In genomic region chr17:58919061-58919460, GRCm38 (mm10) we compare ENCODE assay signal across 8 mouse cellular contexts.
A peak's percentile ranks its signal among the peaks of the same experiment; 100 is the strongest.
DNase-seq lines count a peak whose midpoint lies in the region; ATAC-seq and TF ChIP-seq lines count a peak whose summit lies in the region.

No protein-coding gene starts in this region.

- H3K36me3 ChIP-seq in lung, embryonic 14.5 days (ENCODE audit: insufficient read depth), result no peaks in the 10 kb centered on the region
- no peaks in the 10 kb centered on the region for H3K36me3 ChIP-seq in forebrain, embryonic 12.5 days (replicated peaks)
- H3K36me3 ChIP-seq in limb, embryonic 14.5 days (ENCODE audit: control insufficient read depth, insufficient read depth, low read length), result no peaks in the 10 kb centered on the region
- no peaks in the 10 kb centered on the region for H3K36me3 ChIP-seq in neural tube, embryonic 15.5 days

- peak; percentile 73; the same call in 1 of the 2 replicates for ATAC-seq in lung, embryonic 14.5 days (ENCODE audit: insufficient read depth)
- peak; percentile 90 for ATAC-seq in forebrain, embryonic 12.5 days (ENCODE audit: low FRiP score)
- peak; percentile 73 for ATAC-seq in limb, embryonic 14.5 days (ENCODE audit: low FRiP score, low read depth)
- ATAC-seq in neural tube, embryonic 15.5 days (ENCODE audit: low FRiP score), result peak; percentile 66

- H3K9ac ChIP-seq in lung, embryonic 14.5 days, result no peak overlapping the region
- H3K9ac ChIP-seq in forebrain, embryonic 12.5 days, result no peak overlapping the region
- no peak overlapping the region for H3K9ac ChIP-seq in limb, embryonic 14.5 days (ENCODE audit: low read depth, low read length, severe bottlenecking)
- no peak overlapping the region for H3K9ac ChIP-seq in neural tube, embryonic 15.5 days (replicated peaks)

- no peaks in the 10 kb centered on the region for H3K9me3 ChIP-seq in lung, embryonic 14.5 days (ENCODE audit: low read depth, low read length)
- H3K9me3 ChIP-seq in forebrain, embryonic 12.5 days, result no peaks in the 10 kb centered on the region
- no peaks in the 10 kb centered on the region for H3K9me3 ChIP-seq in limb, embryonic 14.5 days (ENCODE audit: control insufficient read depth, low read length)
- H3K9me3 ChIP-seq in neural tube, embryonic 15.5 days (replicated peaks), result no peaks in the 10 kb centered on the region

- H3K27ac ChIP-seq in lung, embryonic 14.5 days (ENCODE audit: low read depth), result no peak overlapping the region
- H3K27ac ChIP-seq in forebrain, embryonic 12.5 days, result no peak overlapping the region
- no peak overlapping the region for H3K27ac ChIP-seq in limb, embryonic 14.5 days (replicated peaks; ENCODE audit: low read depth, low read length)
- H3K27ac ChIP-seq in neural tube, embryonic 15.5 days (replicated peaks), result no peak overlapping the region

- no peak overlapping the region for H3K4me2 ChIP-seq in lung, embryonic 14.5 days
- peak overlapping the region; percentile 33 for H3K4me2 ChIP-seq in forebrain, embryonic 12.5 days
- H3K4me2 ChIP-seq in limb, embryonic 14.5 days (replicated peaks; ENCODE audit: low read depth, low read length, severe bottlenecking), result peak overlapping the region; percentile 22; the same call in 1 of the 2 replicates
- H3K4me2 ChIP-seq in neural tube, embryonic 15.5 days, result peak overlapping the region; percentile 44

- TF ChIP-seq POLR2A in limb, embryonic 14.5 days (IDR thresholded peaks at IDR 0.05; ENCODE audit: borderline replicate concordance, extremely low read depth, insufficient read depth, insufficient read length), result no peak

- no peak overlapping the region for H3K4me3 ChIP-seq in lung, embryonic 14.5 days (ENCODE audit: low read depth, low read length)
- no peak overlapping the region for H3K4me3 ChIP-seq in forebrain, embryonic 12.5 days (replicated peaks)
- H3K4me3 ChIP-seq in limb, embryonic 14.5 days (replicated peaks; ENCODE audit: low read length), result no peak overlapping the region
- no peak overlapping the region for H3K4me3 ChIP-seq in neural tube, embryonic 15.5 days (replicated peaks)

- H3K27me3 ChIP-seq in lung, embryonic 14.5 days (ENCODE audit: insufficient read depth, low read length), result no peaks in the 10 kb centered on the region
- no peaks in the 10 kb centered on the region for H3K27me3 ChIP-seq in forebrain, embryonic 12.5 days
- H3K27me3 ChIP-seq in limb, embryonic 14.5 days (ENCODE audit: control insufficient read depth, insufficient read depth, low read length), result no peaks in the 10 kb centered on the region
- no peaks in the 10 kb centered on the region for H3K27me3 ChIP-seq in neural tube, embryonic 15.5 days (replicated peaks)

- peak; percentile 67 for DNase-seq in lung, embryonic 14.5 days
- DNase-seq in lung, adult 18-20 months, result no peak
- DNase-seq in adrenal gland, adult 18-20 months (ENCODE audit: low spot score in 2 of 2), result peak; percentile 23 to 34
- peak; percentile 1 to 32 for DNase-seq in kidney, adult 8-10 months
- DNase-seq in limb, embryonic 14.5 days (ENCODE audit: low spot score), result peak; percentile 42
- no peak for DNase-seq in thymus, adult 18-20 months

- 7% methylated on average over 8 of the region's 8 CpGs for WGBS in lung, embryonic 14.5 days
- WGBS in forebrain, embryonic 12.5 days, result 3% methylated on average over 8 of the region's 8 CpGs
- WGBS in limb, embryonic 14.5 days, result 4% methylated on average over 8 of the region's 8 CpGs
- 7% methylated on average over 8 of the region's 8 CpGs for WGBS in neural tube, embryonic 15.5 days

- H3K4me1 ChIP-seq in lung, embryonic 14.5 days (ENCODE audit: insufficient read depth), result no peaks in the 10 kb centered on the region
- H3K4me1 ChIP-seq in forebrain, embryonic 12.5 days, result peaks cover 14% of the 10 kb centered on the region; the same call in 1 of the 2 replicates
- 0 out of 2 replicates have a peak, but pooled peaks cover 6% of the 10 kb centered on the region for H3K4me1 ChIP-seq in limb, embryonic 14.5 days (ENCODE audit: control insufficient read depth, insufficient read depth, low read length)
- H3K4me1 ChIP-seq in neural tube, embryonic 15.5 days, result peaks cover 4% of the 10 kb centered on the region; the same call in 1 of the 2 replicates

- peak; percentile 56 for TF ChIP-seq CTCF in lung, embryonic 14.5 days (IDR thresholded peaks at IDR 0.05; ENCODE audit: low read depth)

Comparison
In these comparisons a context has a peak if more than half of its experiments do, and no peak if none do; other contexts are left out.
1. DNase-seq: peak in lung, embryonic 14.5 days (single experiment), adrenal gland, adult 18-20 months (2 of 2), kidney, adult 8-10 months (2 of 2) and limb, embryonic 14.5 days (single experiment); none in lung, adult 18-20 months (0 of 2) and thymus, adult 18-20 months (0 of 2).
2. Peak in every context shown above with its lines, with median percentiles within 50 percentile points of each other: ATAC-seq.